Mouse (Mus musculus): ENCODE results near the gene Rlbp1. TPM values are rescaled to one million over a fixed set of nuclear protein-coding genes. Genes with fewer than 3 reads are reported as not detected.

The Rlbp1 gene
- polyA plus RNA-seq, 2 experiments: 1.7 to 4.7 TPM

- WGBS: 90% methylated on average over 10 of the region's 10 CpGs
- ATAC-seq (ENCODE audit: low FRiP score, low read depth) (no peak), DNase-seq (ENCODE audit: low spot score) (no peak)
- H3K27ac ChIP-seq (replicated peaks; ENCODE audit: low read depth, low read length): no peak overlapping the region
- H3K9ac ChIP-seq (ENCODE audit: low read depth, low read length, severe bottlenecking): no peak overlapping the region
- H3K4me1 ChIP-seq (ENCODE audit: control insufficient read depth, insufficient read depth, low read length): no peaks in the 10 kb centered on the region
- no peaks in the 10 kb centered on the region for H3K9me3 ChIP-seq (ENCODE audit: control insufficient read depth, low read length)
- no peaks in the 10 kb centered on the region for H3K36me3 ChIP-seq (ENCODE audit: control insufficient read depth, insufficient read depth, low read length)
- H3K27me3 ChIP-seq (ENCODE audit: control insufficient read depth, insufficient read depth, low read length): no peaks in the 10 kb centered on the region
- TF ChIP-seq POLR2A (IDR thresholded peaks at IDR 0.05; ENCODE audit: borderline replicate concordance, extremely low read depth, insufficient read depth, insufficient read length): no peak
- H3K4me2 ChIP-seq (replicated peaks; ENCODE audit: low read depth, low read length, severe bottlenecking): no peak overlapping the region
- H3K4me3 ChIP-seq (replicated peaks; ENCODE audit: low read length): no peak overlapping the region
These were observed 10.2 kb downstream of the Rlbp1 start for GRCm38 (mm10) chr7:79376516-79377275.

- no peak for TF ChIP-seq POLR2A (IDR thresholded peaks at IDR 0.05; ENCODE audit: borderline replicate concordance, extremely low read depth, insufficient read depth, insufficient read length)
These were observed 11.3 kb downstream of the Rlbp1 start for GRCm38 (mm10) chr7:79375594-79375993.

GRCm38 (mm10) chr7:79374017-79374416 lies 12.8 kb downstream of the Rlbp1 start:
- Histone ChIP-seq H3K4me3 (replicated peaks; ENCODE audit: low read length) (no peak overlapping the region), H3K4me2 (replicated peaks; ENCODE audit: low read depth, low read length, severe bottlenecking) (no peak overlapping the region), H3K36me3 (ENCODE audit: control insufficient read depth, insufficient read depth, low read length) (no peaks in the 10 kb centered on the region), H3K4me1 (ENCODE audit: control insufficient read depth, insufficient read depth, low read length) (peaks cover 3% of the 10 kb centered on the region; the same call in 1 of the 2 replicates), H3K9me3 (ENCODE audit: control insufficient read depth, low read length) (no peaks in the 10 kb centered on the region), H3K9ac (ENCODE audit: low read depth, low read length, severe bottlenecking) (no peak overlapping the region), H3K27me3 (ENCODE audit: control insufficient read depth, insufficient read depth, low read length) (no peaks in the 10 kb centered on the region), H3K27ac (replicated peaks; ENCODE audit: low read depth, low read length) (no peak overlapping the region)
- TF ChIP-seq POLR2A (IDR thresholded peaks at IDR 0.05; ENCODE audit: borderline replicate concordance, extremely low read depth, insufficient read depth, insufficient read length): no peak
- ATAC-seq (ENCODE audit: low FRiP score, low read depth): no peak
- DNase-seq (ENCODE audit: low spot score): no peak

More at GRCm38 (mm10) chr7:79375594-79375993, 11.3 kb downstream of the Rlbp1 start:
- no peak for ATAC-seq (ENCODE audit: low FRiP score, low read depth)
- Histone ChIP-seq H3K4me2 (replicated peaks; ENCODE audit: low read depth, low read length, severe bottlenecking) (no peak overlapping the region), H3K9ac (ENCODE audit: low read depth, low read length, severe bottlenecking) (no peak overlapping the region), H3K9me3 (ENCODE audit: control insufficient read depth, low read length) (no peaks in the 10 kb centered on the region), H3K36me3 (ENCODE audit: control insufficient read depth, insufficient read depth, low read length) (no peaks in the 10 kb centered on the region), H3K27me3 (ENCODE audit: control insufficient read depth, insufficient read depth, low read length) (no peaks in the 10 kb centered on the region), H3K4me1 (ENCODE audit: control insufficient read depth, insufficient read depth, low read length) (peaks cover 3% of the 10 kb centered on the region; the same call in 1 of the 2 replicates), H3K4me3 (replicated peaks; ENCODE audit: low read length) (no peak overlapping the region), H3K27ac (replicated peaks; ENCODE audit: low read depth, low read length) (no peak overlapping the region)
- no peak for DNase-seq (ENCODE audit: low spot score)
- 72% methylated on average over 5 of the region's 5 CpGs for WGBS

GRCm38 (mm10) chr7:79371321-79371879 lies 15.4 kb downstream of the Rlbp1 start:
- no peak overlapping the region for H3K4me2 ChIP-seq (replicated peaks; ENCODE audit: low read depth, low read length, severe bottlenecking)
- no peaks in the 10 kb centered on the region for H3K36me3 ChIP-seq (ENCODE audit: control insufficient read depth, insufficient read depth, low read length)
- ATAC-seq (ENCODE audit: low FRiP score, low read depth) (peak; percentile 59), DNase-seq (ENCODE audit: low spot score) (peak; percentile 76)
- no peaks in the 10 kb centered on the region for H3K27me3 ChIP-seq (ENCODE audit: control insufficient read depth, insufficient read depth, low read length)
- 28% methylated on average over 10 of the region's 10 CpGs for WGBS
- peaks cover 3% of the 10 kb centered on the region; the same call in 1 of the 2 replicates for H3K4me1 ChIP-seq (ENCODE audit: control insufficient read depth, insufficient read depth, low read length)
- no peak for TF ChIP-seq POLR2A (IDR thresholded peaks at IDR 0.05; ENCODE audit: borderline replicate concordance, extremely low read depth, insufficient read depth, insufficient read length)
- no peak overlapping the region for H3K9ac ChIP-seq (ENCODE audit: low read depth, low read length, severe bottlenecking)
- H3K4me3 ChIP-seq (replicated peaks; ENCODE audit: low read length): no peak overlapping the region
- H3K27ac ChIP-seq (replicated peaks; ENCODE audit: low read depth, low read length): 0 out of 2 replicates have a peak overlapping the region, but pooled peaks have one; percentile 1
- H3K9me3 ChIP-seq (ENCODE audit: control insufficient read depth, low read length): no peaks in the 10 kb centered on the region

- no peak overlapping the region for H3K9ac ChIP-seq (ENCODE audit: low read depth, low read length, severe bottlenecking)
- peaks cover 3% of the 10 kb centered on the region; the same call in 1 of the 2 replicates for H3K4me1 ChIP-seq (ENCODE audit: control insufficient read depth, insufficient read depth, low read length)
- TF ChIP-seq POLR2A (IDR thresholded peaks at IDR 0.05; ENCODE audit: borderline replicate concordance, extremely low read depth, insufficient read depth, insufficient read length): no peak
- no peak overlapping the region for H3K27ac ChIP-seq (replicated peaks; ENCODE audit: low read depth, low read length)
- H3K4me2 ChIP-seq (replicated peaks; ENCODE audit: low read depth, low read length, severe bottlenecking): no peak overlapping the region
- no peak for DNase-seq (ENCODE audit: low spot score)
- 20% methylated on average over 4 of the region's 4 CpGs for WGBS
- H3K36me3 ChIP-seq (ENCODE audit: control insufficient read depth, insufficient read depth, low read length): no peaks in the 10 kb centered on the region
- no peaks in the 10 kb centered on the region for H3K9me3 ChIP-seq (ENCODE audit: control insufficient read depth, low read length)
- ATAC-seq (ENCODE audit: low FRiP score, low read depth): no peak
- no peaks in the 10 kb centered on the region for H3K27me3 ChIP-seq (ENCODE audit: control insufficient read depth, insufficient read depth, low read length)
- H3K4me3 ChIP-seq (replicated peaks; ENCODE audit: low read length): no peak overlapping the region
These were observed 17.4 kb downstream of the Rlbp1 start for GRCm38 (mm10) chr7:79369416-79369815.
